9 mouse cellular contexts compared by ENCODE assay signal in the genomic region with DNA sequence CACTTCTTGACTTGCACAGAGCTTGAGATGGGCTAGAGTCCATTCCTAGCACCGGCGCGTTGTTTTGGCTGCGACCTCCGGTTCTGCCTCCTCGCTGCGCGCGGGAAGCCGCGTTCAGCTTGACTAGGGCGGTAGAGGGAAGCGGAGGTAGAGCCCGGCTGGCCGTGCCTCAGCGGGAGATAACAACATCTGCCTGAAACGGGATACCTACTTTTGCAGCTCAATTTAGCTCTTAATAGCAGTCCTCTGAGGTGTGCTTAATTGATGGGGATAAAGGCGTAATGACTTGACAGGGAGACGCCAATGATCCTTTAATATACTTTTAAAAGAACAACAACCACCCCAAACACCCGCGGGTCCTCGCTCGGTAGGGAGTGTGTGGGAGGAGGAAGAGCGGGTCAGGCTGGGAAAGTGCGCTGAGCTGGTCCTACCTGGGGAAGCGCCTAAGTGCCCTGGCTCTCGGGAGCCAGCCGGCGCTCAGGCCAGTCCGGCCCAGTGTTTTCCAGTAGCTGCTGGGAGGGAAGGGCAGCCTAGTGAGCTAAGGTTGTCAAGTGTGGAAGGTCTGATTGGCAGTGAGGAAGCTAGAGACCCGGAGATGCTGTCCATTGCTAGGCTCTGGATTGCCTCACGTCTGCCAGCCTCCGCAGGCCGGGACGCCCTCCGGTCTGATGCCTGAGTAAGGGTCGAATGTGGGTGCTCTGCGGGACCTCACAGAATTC. TPM values are rescaled to one million over a fixed set of nuclear protein-coding genes. Genes with fewer than 3 reads are reported as not detected.
A peak's percentile ranks its signal among the peaks of the same experiment; 100 is the strongest.
DNase-seq lines count a peak whose midpoint lies in the region; ATAC-seq and TF ChIP-seq lines count a peak whose summit lies in the region.
"Had no signal": no experiment of that assay in that cellular context is flagged by ENCODE, and none has a peak within 500 bp of the region (broad histone marks: within the 10 kb centered on the region; RNA-seq: fewer than 3 reads in every experiment).

No protein-coding gene starts in this region.

- ATAC-seq in common myeloid progenitor, adult 5-6 weeks (replicated peaks; ENCODE audit: low read depth, poor library complexity, severe bottlenecking) = peak; percentile 56; the same call in 1 of the 2 replicates
- no peak for ATAC-seq in liver, embryonic 12.5 days

- H3K4me1 ChIP-seq in heart, adult 2 months (ENCODE audit: control insufficient read depth, insufficient read depth, low read length) = no peaks in the 10 kb centered on the region
- H3K4me1 ChIP-seq in MEL (ENCODE audit: control insufficient read depth in 1 of 2, insufficient read depth in 2 of 2, low read length in 2 of 2) = peaks cover 0 to 3% of the 10 kb centered on the region in 2 experiments; a peak in 3 of 4 replicates
- no peaks in the 10 kb centered on the region for H3K4me1 ChIP-seq in liver, embryonic 12.5 days

- no peaks in the 10 kb centered on the region for H3K36me3 ChIP-seq in heart, adult 2 months (ENCODE audit: control insufficient read depth, insufficient read depth, low read length)
- H3K36me3 ChIP-seq in MEL (ENCODE audit: control insufficient read depth in 1 of 2, insufficient read depth in 2 of 2, low read length in 2 of 2) = peaks cover 0 to 9% of the 10 kb centered on the region in 2 experiments; a peak in 2 of 4 replicates
- H3K36me3 ChIP-seq in liver, embryonic 12.5 days = no peaks in the 10 kb centered on the region

- WGBS in heart, adult 2 months = 2% methylated on average over 38 of the region's 38 CpGs
- 1% methylated on average over 38 of the region's 38 CpGs for WGBS in liver, embryonic 12.5 days (ENCODE audit: insufficient replicate concordance)

- peak overlapping the region; percentile 36 for H3K4me3 ChIP-seq in heart, adult 2 months
- peak overlapping the region; percentile 35 to 60 for H3K4me3 ChIP-seq in MEL (ENCODE audit: control insufficient read depth in 1 of 2, insufficient read depth in 1 of 2, low read depth in 2 of 2, low read length in 2 of 2)
- peak overlapping the region; percentile 12; the same call in 1 of the 2 replicates for H3K4me3 ChIP-seq in liver, embryonic 12.5 days

- intact Hi-C loops in heart, adult 2 months (cut with DNase I) = no loop called here
- intact Hi-C loops in heart, postnatal 10 days (cut with DNase I) = no loop called here

- no peak for TF ChIP-seq EP300 in heart, adult 2 months (IDR thresholded peaks at IDR 0.05; ENCODE audit: insufficient read depth, low read depth, low read length)
- no peak; a peak in 1 of 4 replicates for TF ChIP-seq EP300 in MEL (IDR thresholded peaks at IDR 0.05; ENCODE audit: low read depth in 1 of 2, low read length in 2 of 2)

- TF ChIP-seq CTCF in heart, adult 2 months (IDR thresholded peaks at IDR 0.05) = no peak
- TF ChIP-seq CTCF in MEL (IDR thresholded peaks at IDR 0.05 in 2 of 3, conservative IDR thresholded peaks at IDR 0.05 in 1 of 3; ENCODE audit: control insufficient read depth in 1 of 3, insufficient read depth in 1 of 3, low read depth in 2 of 3, low read length in 3 of 3, poor library complexity in 1 of 3, severe bottlenecking in 1 of 3) = no peak

- no peak for TF ChIP-seq POLR2A in heart, adult 2 months (IDR thresholded peaks at IDR 0.05; ENCODE audit: insufficient read depth, low read depth, low read length)
- TF ChIP-seq POLR2A in MEL (IDR thresholded peaks at IDR 0.05; ENCODE audit: control insufficient read depth in 1 of 2, insufficient read depth in 1 of 2, low read depth in 1 of 2, low read length in 2 of 2, poor library complexity in 1 of 2) = no peak

- H3K9me3 ChIP-seq in MEL (replicated peaks; ENCODE audit: insufficient read depth, low read length) = no peaks in the 10 kb centered on the region
- no peaks in the 10 kb centered on the region for H3K9me3 ChIP-seq in liver, embryonic 12.5 days (replicated peaks)

- no peak for TF ChIP-seq RAD21 in MEL (IDR thresholded peaks at IDR 0.05; ENCODE audit: low read depth, low read length)

- peak overlapping the region; percentile 41 for H3K4me2 ChIP-seq in liver, embryonic 12.5 days

- no peak overlapping the region; the same call in 1 of the 2 replicates for H3K27ac ChIP-seq in heart, adult 2 months
- peak overlapping the region; percentile 3; the same call in 1 of the 2 replicates for H3K27ac ChIP-seq in MEL (ENCODE audit: control insufficient read depth, low read depth, low read length)
- no peak overlapping the region for H3K27ac ChIP-seq in liver, embryonic 12.5 days

- H3K27me3 ChIP-seq in heart, adult 2 months (ENCODE audit: control insufficient read depth, insufficient read depth, low read length) = peaks cover 2% of the 10 kb centered on the region
- H3K27me3 ChIP-seq in MEL (ENCODE audit: control insufficient read depth in 1 of 2, insufficient read depth in 2 of 2, low read length in 2 of 2) = no peaks in the 10 kb centered on the region
- H3K27me3 ChIP-seq in liver, embryonic 12.5 days (replicated peaks) = peaks cover 79% of the 10 kb centered on the region
- H3K27me3 ChIP-seq: CH12.LX had no signal

- DNase-seq in heart, adult 2 months = peak; percentile 29 to 47
- DNase-seq in heart, postnatal 10 days = no peak
- DNase-seq in MEL (ENCODE audit: low read depth, low spot score) = peak; percentile 69
- DNase-seq in heart, postnatal 4 days = peak; percentile 29
- DNase-seq in right cerebral cortex, postnatal 4 days = peak; percentile 62
- no peak for DNase-seq in thymus, postnatal 0 days (ENCODE audit: low spot score)

- H3K9ac ChIP-seq in heart, adult 2 months (ENCODE audit: low read depth, low read length) = peak overlapping the region; percentile 18; the same call in 1 of the 2 replicates
- H3K9ac ChIP-seq in MEL (ENCODE audit: control insufficient read depth, low read depth, low read length, poor library complexity, severe bottlenecking) = peak overlapping the region; percentile 34
- H3K9ac ChIP-seq in liver, embryonic 12.5 days = no peak overlapping the region

- no peaks in the 10 kb centered on the region for H3K79me2 ChIP-seq in heart, adult 2 months (replicated peaks; ENCODE audit: control insufficient read depth, insufficient read depth, low read length)
- H3K79me2 ChIP-seq in MEL (ENCODE audit: control insufficient read depth, insufficient read depth, low read length, poor library complexity) = no peaks in the 10 kb centered on the region

TF ChIP-seq in MEL, 35 proteins besides CTCF, POLR2A, EP300 and RAD21:
- TF ChIP-seq TAL1 (IDR thresholded peaks at IDR 0.05; ENCODE audit: low read length) (no peak), HCFC1 (IDR thresholded peaks at IDR 0.05; ENCODE audit: low read depth, low read length) (no peak), ZKSCAN1 (IDR thresholded peaks at IDR 0.05; ENCODE audit: low read depth, low read length) (no peak), BHLHE40 (IDR thresholded peaks at IDR 0.05; ENCODE audit: borderline replicate concordance, low read depth, low read length) (no peak), UBTF (IDR thresholded peaks at IDR 0.05; ENCODE audit: borderline replicate concordance, insufficient read depth, low read depth, low read length) (0 out of 2 replicates have a peak, but pooled peaks have one; percentile 90), ZC3H11A (IDR thresholded peaks at IDR 0.05; ENCODE audit: low read depth, low read length) (no peak), GATA1 (IDR thresholded peaks at IDR 0.05; ENCODE audit: low read depth, low read length) (no peak), SMC3 (IDR thresholded peaks at IDR 0.05; ENCODE audit: low read depth, low read length) (no peak)

RNA-seq across cellular contexts. Expression of a gene that starts 10.6 kb away (rescaled TPM):
- total RNA-seq in heart, adult 2 months (2021) = 1 to 10 TPM; 2.7 TPM
- 8.9 and 10.5 TPM in 2 replicates for polyA plus RNA-seq in heart, adult 2 months (2012; rRNA removed)
- 1 to 10 TPM; 6.2 to 6.7 TPM for total RNA-seq in heart, postnatal 10 days (2021)
- 9.9 and 11.3 TPM in 2 replicates for total RNA-seq in MEL (2012; rRNA removed)
- polyA plus RNA-seq in MEL (2012; ENCODE audit: insufficient read depth in 1 of 2, insufficient read length in 2 of 2, low read depth in 1 of 2, low replicate concordance in 2 of 2, missing spikeins in 1 of 2) = 10 to 100 TPM in 1 of 2 experiments, not detected in 1; 27.1 TPM
- not detected in 2 replicates for total RNA-seq in common myeloid progenitor, adult 5-6 weeks (2017)
- total RNA-seq in heart, postnatal 4 days (2021) = 1 to 10 TPM; 4.6 to 4.8 TPM
- 1.5 and 1.7 TPM in 2 replicates for polyA plus RNA-seq in liver, embryonic 12.5 days (2016; fragmentation: Nextera tagmentation; extraction: Ambion mirVana)
- polyA plus RNA-seq in thymus, postnatal 0 days (2015; fragmentation: Nextera tagmentation; extraction: Ambion mirVana) = 1.1 and 1.5 TPM in 2 replicates
- total RNA-seq: CH12.LX had no signal

Comparison
In these comparisons a context has a peak if more than half of its experiments do, and no peak if none do; other contexts are left out.
1. DNase-seq: peak in heart, adult 2 months (2 of 2), MEL (single experiment), heart, postnatal 4 days (single experiment) and right cerebral cortex, postnatal 4 days (single experiment); none in heart, postnatal 10 days (0 of 2) and thymus, postnatal 0 days (single experiment).
2. Peak in every context shown above with its lines, with median percentiles within 50 percentile points of each other: H3K4me3 ChIP-seq.